21 mouse cellular contexts compared by ENCODE assay signal in the genomic region with DNA sequence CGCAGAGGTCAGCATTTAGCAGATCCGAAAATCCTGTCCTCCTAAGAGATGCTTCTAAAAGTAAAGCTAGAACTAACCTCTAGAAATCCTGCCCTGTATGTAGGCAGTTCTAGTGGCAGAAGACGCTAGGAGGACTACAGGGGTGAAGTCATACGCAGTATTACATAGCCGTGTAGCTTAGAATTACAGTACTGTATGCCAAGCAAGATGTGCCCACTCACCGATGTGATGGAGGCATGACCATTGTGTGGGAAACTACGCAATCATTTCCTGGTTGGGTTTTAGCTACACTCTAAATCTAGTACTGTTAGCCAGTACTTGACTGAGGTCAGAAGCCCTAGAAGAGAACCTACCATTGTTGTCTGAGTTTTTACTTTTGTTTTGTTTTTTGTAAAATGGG.
DNase-seq lines count a peak whose midpoint lies in the region; ATAC-seq and TF ChIP-seq lines count a peak whose summit lies in the region.
"Had no signal": no experiment of that assay in that cellular context is flagged by ENCODE, and none has a peak within 500 bp of the region (broad histone marks: within the 10 kb centered on the region; RNA-seq: fewer than 3 reads in every experiment).

No protein-coding gene starts in this region.

- no peaks in the 10 kb centered on the region for H3K36me3 ChIP-seq in midbrain, embryonic 11.5 days (ENCODE audit: control insufficient read depth, insufficient read depth, low read length)
- no peaks in the 10 kb centered on the region for H3K36me3 ChIP-seq in midbrain, embryonic 16.5 days (ENCODE audit: control insufficient read depth, insufficient read depth, low read length)
- H3K36me3 ChIP-seq: embryonic facial prominence, embryonic 10.5 days; heart, embryonic 10.5 days; hindbrain, embryonic 13.5 days had no signal

- H3K9ac ChIP-seq in midbrain, embryonic 11.5 days (ENCODE audit: low read length): no peak overlapping the region
- H3K9ac ChIP-seq in midbrain, embryonic 16.5 days (ENCODE audit: low read depth, low read length): no peak overlapping the region
- H3K9ac ChIP-seq: forebrain, embryonic 13.5 days; forebrain, postnatal 0 days; hindbrain, embryonic 13.5 days had no signal

- H3K9me3 ChIP-seq in midbrain, embryonic 11.5 days (ENCODE audit: control insufficient read depth, low read length): no peaks in the 10 kb centered on the region
- no peaks in the 10 kb centered on the region; the same call in 1 of the 2 replicates for H3K9me3 ChIP-seq in midbrain, embryonic 16.5 days (replicated peaks; ENCODE audit: control insufficient read depth, low read length, poor library complexity, severe bottlenecking)
- H3K9me3 ChIP-seq: embryonic facial prominence, embryonic 10.5 days; forebrain, embryonic 13.5 days; heart, embryonic 10.5 days; hindbrain, embryonic 13.5 days had no signal

- H3K27me3 ChIP-seq in midbrain, embryonic 11.5 days (ENCODE audit: control insufficient read depth, insufficient read depth, low read length): no peaks in the 10 kb centered on the region
- no peaks in the 10 kb centered on the region for H3K27me3 ChIP-seq in midbrain, embryonic 16.5 days (ENCODE audit: control insufficient read depth, insufficient read depth, low read depth, low read length)
- H3K27me3 ChIP-seq: forebrain, embryonic 13.5 days; hindbrain, embryonic 13.5 days had no signal

- H3K4me2 ChIP-seq in midbrain, embryonic 11.5 days: no peak overlapping the region
- no peak overlapping the region for H3K4me2 ChIP-seq in midbrain, embryonic 16.5 days (ENCODE audit: low read length)
- H3K4me2 ChIP-seq: forebrain, embryonic 13.5 days; hindbrain, embryonic 13.5 days had no signal

- H3K4me1 ChIP-seq in midbrain, embryonic 11.5 days (ENCODE audit: control insufficient read depth, insufficient read depth, low read length): no peaks in the 10 kb centered on the region
- no peaks in the 10 kb centered on the region for H3K4me1 ChIP-seq in midbrain, embryonic 16.5 days (ENCODE audit: control insufficient read depth, insufficient read depth, low read length)
- H3K4me1 ChIP-seq: embryonic facial prominence, embryonic 10.5 days; forebrain, embryonic 13.5 days; heart, embryonic 10.5 days; hindbrain, embryonic 13.5 days had no signal

- no peak for ATAC-seq in midbrain, embryonic 11.5 days (ENCODE audit: low FRiP score)
- ATAC-seq in midbrain, embryonic 16.5 days: no peak
- 0 out of 2 replicates have a peak, but pooled peaks have one; percentile 30 for ATAC-seq in megakaryocyte, adult 5-6 weeks (ENCODE audit: poor library complexity, severe bottlenecking)
- ATAC-seq: forebrain, embryonic 13.5 days; forebrain, postnatal 0 days; hindbrain, postnatal 0 days had no signal

- TF ChIP-seq CTCF in left cerebral cortex, adult 2 months (IDR thresholded peaks at IDR 0.05): no peak

- H3K27ac ChIP-seq in midbrain, embryonic 11.5 days (ENCODE audit: low read depth, low read length): no peak overlapping the region
- H3K27ac ChIP-seq in midbrain, embryonic 16.5 days (ENCODE audit: low read length): no peak overlapping the region
- H3K27ac ChIP-seq in left cerebral cortex, adult 2 months: no peak overlapping the region
- H3K27ac ChIP-seq: embryonic facial prominence, embryonic 10.5 days; forebrain, embryonic 13.5 days; heart, embryonic 10.5 days; hindbrain, embryonic 13.5 days; hindbrain, postnatal 0 days had no signal

- DNase-seq in midbrain, embryonic 11.5 days (ENCODE audit: low spot score, missing footprints): peak; percentile 2
- DNase-seq in gonadal fat pad, adult 2 months (ENCODE audit: low read depth): peak; percentile 33
- no peak for DNase-seq in adrenal gland, postnatal 4 days (ENCODE audit: low spot score in 2 of 2)
- no peak for DNase-seq in embryo, embryonic 9.5 days (ENCODE audit: extremely low spot score)
- DNase-seq in left cerebral cortex, adult 2 months (ENCODE audit: extremely low spot score in 1 of 2, low spot score in 2 of 2): no peak
- DNase-seq: adrenal gland, postnatal 10 days; B cell, adult 2 months; cerebellum, adult 11-12 months; cerebellum, adult 9-10 months; cerebellum, postnatal 25 days; forebrain, postnatal 0 days; gastrocnemius, postnatal 14 days; heart, adult 18-20 months; heart, postnatal 14 days had no signal

- WGBS in midbrain, embryonic 11.5 days: 95% methylated on average over 7 of the region's 7 CpGs
- 95% methylated on average over 7 of the region's 7 CpGs for WGBS in midbrain, embryonic 16.5 days

- intact Hi-C loops in left cerebral cortex, adult 2 months (cut with DNase I): no loop called here

- no peak overlapping the region for H3K4me3 ChIP-seq in midbrain, embryonic 11.5 days (ENCODE audit: low read depth, low read length)
- H3K4me3 ChIP-seq in midbrain, embryonic 16.5 days (ENCODE audit: low read depth, low read length): no peak overlapping the region
- no peak overlapping the region for H3K4me3 ChIP-seq in left cerebral cortex, adult 2 months
- H3K4me3 ChIP-seq: embryonic facial prominence, embryonic 10.5 days; forebrain, embryonic 13.5 days; heart, embryonic 10.5 days; hindbrain, embryonic 13.5 days had no signal

Comparison
In these comparisons a context has a peak if more than half of its experiments do, and no peak if none do; other contexts are left out.
1. DNase-seq: peak in midbrain, embryonic 11.5 days (single experiment) and gonadal fat pad, adult 2 months (single experiment); none in adrenal gland, postnatal 4 days (0 of 2), embryo, embryonic 9.5 days (single experiment) and left cerebral cortex, adult 2 months (0 of 2).